Mouse (Mus musculus) Muller cell, postnatal 12 days (primary cell): ENCODE data around the gene Cep250.

ENCODE experiments used
- DNase-seq: peaks from one replicate; pipeline ENCODE4 v3.0.0-alpha.2; 2015; ENCODE audit errors: inconsistent ontology term

Cep250 gene

GRCm38 (mm10) chr2:155962991-155963390 is 6.7 kb downstream of the Cep250 start:
- no peak for DNase-seq

- DNase-seq, result no peak
These were observed 17.1 kb downstream of the Cep250 start for GRCm38 (mm10) chr2:155973348-155973747.

DNA sequence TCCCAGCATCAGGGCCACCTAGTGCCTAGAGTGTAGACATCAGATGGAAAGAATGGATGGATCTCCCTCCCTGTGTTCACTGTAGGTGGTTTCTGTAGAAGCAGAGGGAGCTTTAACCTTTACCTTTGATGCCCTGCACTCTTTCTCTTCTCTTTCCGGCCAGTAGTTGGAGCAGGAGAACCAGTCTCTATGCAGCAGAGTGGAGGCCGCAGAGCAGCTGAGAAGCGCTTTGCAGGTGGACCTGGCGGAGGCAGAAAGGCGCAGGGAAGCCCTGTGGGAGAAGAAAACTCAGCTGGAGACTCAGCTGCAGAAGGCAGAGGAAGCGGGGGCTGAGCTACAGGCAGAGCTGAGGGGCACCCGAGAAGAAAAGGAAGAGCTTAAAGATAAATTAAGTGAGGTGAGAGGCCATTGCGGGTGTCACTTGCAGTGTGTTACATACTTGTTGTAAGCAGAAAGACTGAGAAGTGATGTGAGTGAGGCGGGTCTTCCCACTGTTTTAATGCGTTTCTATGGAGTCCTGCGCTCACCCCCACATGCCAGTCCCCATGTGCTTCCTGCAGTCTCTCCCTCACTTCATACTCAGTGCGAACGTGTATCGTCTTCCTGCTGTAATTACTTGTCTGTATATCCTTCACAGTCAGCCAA is 18.0 kb downstream of the Cep250 start:
- no peak for DNase-seq

GRCm38 (mm10) chr2:155979328-155979991 is 23.2 kb downstream of the Cep250 start:
- no peak for DNase-seq

GRCm38 (mm10) chr2:155985776-155986175 is 29.5 kb downstream of the Cep250 start:
- DNase-seq, result no peak

DNA sequence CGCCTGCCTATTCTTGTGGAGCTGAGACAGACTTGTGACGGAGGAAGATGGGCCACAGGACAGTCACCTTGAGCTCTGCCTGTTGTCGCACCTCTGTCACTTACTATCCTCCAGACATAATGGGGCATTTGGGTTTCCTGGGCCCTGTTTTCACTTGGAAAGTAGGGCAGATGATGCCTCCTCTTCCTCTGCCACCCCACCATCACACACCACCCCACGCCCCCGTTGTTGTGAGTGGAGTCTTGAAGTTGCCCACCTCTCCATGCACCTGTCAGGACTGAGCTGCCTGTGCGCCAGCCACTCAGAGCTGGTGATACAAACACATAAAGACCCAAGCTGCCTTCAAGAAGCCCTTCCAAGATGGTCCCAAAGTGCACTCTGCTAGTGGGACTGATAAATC is 30.9 kb downstream of the Cep250 start:
- DNase-seq, result no peak

DNA sequence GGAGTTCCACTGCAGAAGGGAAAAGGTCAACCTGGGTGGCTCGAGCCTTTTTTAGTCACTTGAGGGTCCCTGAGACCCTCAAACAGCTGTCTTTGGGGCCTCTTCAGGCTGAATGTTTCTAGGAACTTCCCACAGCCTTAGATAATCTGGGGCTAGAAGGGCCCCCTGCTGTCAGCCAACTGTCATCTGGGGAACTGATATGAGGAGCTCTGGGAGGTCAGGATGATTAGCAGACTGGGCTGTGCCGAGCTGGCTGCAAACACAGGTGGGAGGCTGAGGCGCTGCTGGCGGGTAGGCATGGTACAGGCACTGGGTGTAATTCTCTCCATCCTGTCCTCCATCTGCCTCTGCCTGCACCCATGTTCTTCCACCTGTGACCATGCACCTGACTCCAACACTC is 32.8 kb downstream of the Cep250 start:
- DNase-seq, result no peak

DNA sequence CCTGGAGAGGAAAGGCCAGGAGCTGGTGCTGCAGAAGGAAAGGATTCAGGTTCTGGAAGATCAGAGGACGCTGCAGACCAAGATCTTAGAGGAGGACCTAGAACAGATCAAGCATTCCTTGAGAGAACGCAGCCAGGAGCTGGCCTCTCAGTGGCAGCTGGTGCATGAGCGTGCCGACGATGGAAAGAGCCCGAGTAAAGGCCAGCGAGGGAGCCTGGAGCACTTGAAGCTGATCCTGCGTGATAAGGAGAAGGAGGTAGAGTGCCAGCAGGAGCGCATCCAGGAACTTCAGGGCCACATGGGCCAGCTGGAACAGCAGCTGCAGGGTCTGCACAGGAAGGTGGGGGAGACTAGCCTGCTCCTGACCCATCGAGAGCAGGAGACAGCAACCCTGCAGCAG is 34.9 kb downstream of the Cep250 start:
- DNase-seq, result no peak

DNA sequence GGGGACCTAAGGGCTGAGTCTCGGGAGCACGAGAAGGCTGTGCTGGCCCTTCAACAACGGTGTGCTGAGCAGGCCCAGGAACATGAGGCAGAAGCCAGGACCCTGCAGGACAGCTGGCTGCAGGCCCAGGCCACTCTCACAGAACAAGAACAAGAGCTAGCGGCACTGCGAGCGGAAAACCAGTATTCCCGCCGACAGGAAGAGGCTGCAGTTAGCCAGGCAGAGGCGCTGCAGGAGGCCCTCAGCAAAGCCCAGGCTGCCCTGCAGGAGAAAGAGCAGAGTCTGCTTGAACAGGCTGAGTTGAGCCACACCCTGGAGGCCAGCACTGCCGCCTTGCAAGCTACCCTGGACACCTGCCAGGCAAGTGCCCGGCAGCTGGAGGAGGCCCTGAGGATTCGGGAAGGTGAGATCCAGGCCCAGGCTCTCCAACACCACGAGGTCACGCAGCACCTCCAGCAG is 35.6 kb downstream of the Cep250 start:
- peak; percentile 43 for DNase-seq

- DNase-seq, result no peak
These were observed 49.1 kb downstream of the Cep250 start for GRCm38 (mm10) chr2:156005393-156005792.

DNA sequence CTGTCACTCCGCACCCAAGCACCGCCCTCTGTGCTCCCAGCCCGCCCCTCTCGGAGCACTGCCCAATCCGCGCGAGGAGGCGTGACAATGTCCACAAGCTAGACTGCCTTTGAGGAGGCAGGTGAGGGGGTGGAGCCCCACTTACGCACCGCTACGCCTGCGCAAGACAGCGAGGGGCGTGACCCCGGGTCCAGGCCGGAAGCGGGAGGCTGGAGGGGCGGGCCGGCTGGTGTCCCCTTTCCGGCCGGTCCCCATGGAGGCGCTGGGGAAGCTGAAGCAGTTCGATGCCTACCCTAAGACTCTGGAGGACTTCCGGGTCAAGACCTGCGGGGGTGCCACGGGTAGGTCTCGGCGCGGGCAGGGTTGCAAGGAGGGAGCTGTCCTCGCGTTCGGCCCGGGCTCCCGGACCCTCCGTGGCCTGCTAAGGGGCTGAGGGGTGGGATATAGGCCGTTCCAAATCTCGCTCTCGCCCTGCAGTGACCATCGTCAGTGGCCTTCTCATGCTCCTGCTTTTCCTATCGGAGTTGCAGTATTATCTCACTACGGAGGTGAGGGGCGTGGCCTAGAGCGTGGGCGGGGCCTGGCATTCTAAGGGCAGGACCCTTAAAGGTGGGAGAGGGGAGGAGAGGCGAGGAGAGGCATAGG is 51.8 kb downstream of the Cep250 start, which contains the start of the genes 6430550D23Rik and Ergic3:
6430550D23Rik (minus strand) TSS at position 90 of the 645 bp plus-strand sequence.
Ergic3 (plus strand) TSS at position 158 of the 645 bp plus-strand sequence.
- peak; percentile 99 for DNase-seq

GRCm38 (mm10) chr2:156018106-156018505 is 61.8 kb downstream of the Cep250 start:
- DNase-seq, result no peak

GRCm38 (mm10) chr2:156021219-156021618 is 65.0 kb downstream of the Cep250 start:
- no peak for DNase-seq

DNA sequence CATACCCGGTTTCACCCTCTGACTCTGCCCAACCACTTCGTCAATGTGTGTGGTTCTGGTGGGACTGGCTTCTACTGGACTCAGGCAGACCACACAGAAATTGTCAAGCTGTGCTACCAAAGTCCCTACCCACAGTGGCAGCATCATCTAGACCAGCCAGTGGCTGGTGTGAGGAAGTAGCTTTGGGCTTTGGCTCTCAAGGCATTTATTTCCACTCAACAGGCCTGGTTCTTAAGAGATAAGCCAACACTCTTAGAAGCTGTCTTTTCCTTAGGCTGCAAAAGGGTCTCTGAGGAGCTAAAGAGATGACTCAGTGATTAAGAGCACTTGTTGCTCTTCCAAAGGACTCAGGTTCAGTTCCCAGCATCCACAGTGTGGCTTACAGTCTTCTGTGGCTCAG is 65.5 kb downstream of the Cep250 start:
- DNase-seq, result no peak

- DNase-seq, result no peak
These were observed 69.2 kb downstream of the Cep250 start for GRCm38 (mm10) chr2:156025482-156025881.

GRCm38 (mm10) chr2:156039390-156039789 is 83.1 kb downstream of the Cep250 start:
- DNase-seq, result no peak

GRCm38 (mm10) chr2:156042903-156043302 is 86.6 kb downstream of the Cep250 start:
- DNase-seq, result no peak

DNA sequence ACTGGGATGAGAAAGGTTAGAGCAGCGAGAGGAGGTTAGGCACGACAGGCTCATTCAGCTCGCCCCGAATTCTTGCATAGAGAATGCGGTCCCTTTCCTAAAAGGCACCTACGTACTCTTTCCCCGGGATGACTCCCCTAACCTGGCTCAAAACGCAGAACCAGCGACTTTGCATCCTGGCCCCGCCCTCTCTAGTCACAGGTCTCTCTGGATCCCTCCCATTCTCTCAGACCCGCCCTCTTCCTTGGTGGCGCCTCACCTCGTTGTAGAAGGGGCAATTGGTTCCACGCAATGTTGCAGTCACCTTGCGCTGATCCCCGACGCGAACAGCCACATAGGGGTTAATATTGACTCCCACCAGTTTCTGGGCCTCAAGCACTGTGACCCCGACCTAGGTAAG is 91.7 kb downstream of the Cep250 start:
- DNase-seq, result no peak
